Mouse (Mus musculus) ovary, postnatal 10 days (tissue): ENCODE measurements around the gene Zranb3.
"Not testable (repeated sequence)": the region's sequence is repeated elsewhere in the genome, so short reads cannot be mapped to it uniquely, and the experiment has no call there.

Experiments used
- DNase-seq: peaks from one replicate; pipeline ENCODE4 v3.0.0; 2022; ENCODE audit warnings: low spot score

Gene Zranb3

DNA sequence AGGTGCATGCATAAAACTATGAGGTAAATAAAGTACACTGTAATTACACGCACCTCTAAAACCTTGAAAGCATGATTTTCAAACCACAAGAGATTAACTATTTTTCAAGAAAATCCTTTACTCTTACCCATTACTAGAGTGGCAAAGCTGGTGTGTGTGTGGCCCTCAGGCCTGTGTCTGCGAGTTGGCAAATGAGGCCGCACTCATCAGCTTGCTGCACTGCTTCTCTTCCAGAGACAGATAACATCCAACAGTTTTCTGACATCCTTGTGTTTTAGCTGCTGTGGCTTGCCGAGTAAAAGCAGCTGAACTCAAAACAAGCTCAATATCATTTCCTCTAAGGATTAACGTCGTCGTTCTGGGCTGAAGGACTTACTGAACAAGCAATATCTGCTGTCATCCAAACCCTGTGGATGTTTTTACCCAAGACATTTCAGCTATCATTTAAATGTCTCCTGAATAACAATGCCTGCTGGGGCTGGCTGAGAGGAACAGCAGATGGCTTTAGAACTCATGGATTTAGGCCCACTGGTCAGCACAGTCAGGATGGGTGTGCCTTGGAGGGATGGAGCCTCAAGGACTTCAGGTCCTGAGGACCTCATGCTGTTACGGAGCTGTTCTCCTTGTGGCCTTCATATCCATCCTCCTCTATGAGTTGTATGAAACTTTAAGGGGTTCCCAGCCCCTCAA is 42.0 kb downstream of the Zranb3 start:
- DNase-seq: no peak

DNA sequence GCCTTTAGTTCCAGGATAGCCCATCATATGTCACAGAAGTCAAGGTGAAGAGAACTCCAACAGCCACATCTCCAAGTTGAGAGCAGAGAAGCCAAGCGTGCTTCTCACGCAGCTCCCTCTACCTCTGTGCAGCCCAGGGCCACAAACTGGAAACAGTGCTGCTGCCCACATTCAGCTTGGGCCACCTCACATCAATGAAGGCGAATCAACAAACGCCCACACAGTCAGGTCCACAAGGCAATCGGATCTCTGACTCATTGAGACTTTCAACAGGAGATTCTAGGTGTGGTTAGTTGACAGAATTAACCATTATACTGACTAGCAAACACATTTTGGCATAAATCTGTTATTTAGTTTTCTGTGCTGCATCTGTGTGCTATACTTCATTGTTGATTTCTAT is 44.2 kb downstream of the Zranb3 start:
- DNase-seq: no peak

DNA sequence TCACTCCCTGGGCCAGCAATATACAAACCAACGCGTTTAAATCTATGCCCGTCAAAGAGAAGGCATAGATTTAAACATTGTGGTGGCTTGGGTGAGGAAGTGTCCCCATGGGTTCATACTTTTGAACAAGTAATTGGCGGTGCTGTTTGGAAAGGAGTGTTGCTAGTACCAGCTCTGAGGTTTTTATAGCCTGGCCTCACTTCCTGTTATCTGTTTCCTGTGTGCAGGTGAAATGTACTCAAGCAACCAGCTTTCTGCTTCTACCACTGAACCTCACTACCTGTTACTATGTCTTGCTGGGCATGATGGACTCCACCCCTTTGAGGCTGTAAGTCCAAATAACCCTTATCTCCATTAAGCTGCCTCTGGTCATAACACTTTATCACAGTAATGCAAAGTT is 45.6 kb downstream of the Zranb3 start:
- DNase-seq: no peak

DNA sequence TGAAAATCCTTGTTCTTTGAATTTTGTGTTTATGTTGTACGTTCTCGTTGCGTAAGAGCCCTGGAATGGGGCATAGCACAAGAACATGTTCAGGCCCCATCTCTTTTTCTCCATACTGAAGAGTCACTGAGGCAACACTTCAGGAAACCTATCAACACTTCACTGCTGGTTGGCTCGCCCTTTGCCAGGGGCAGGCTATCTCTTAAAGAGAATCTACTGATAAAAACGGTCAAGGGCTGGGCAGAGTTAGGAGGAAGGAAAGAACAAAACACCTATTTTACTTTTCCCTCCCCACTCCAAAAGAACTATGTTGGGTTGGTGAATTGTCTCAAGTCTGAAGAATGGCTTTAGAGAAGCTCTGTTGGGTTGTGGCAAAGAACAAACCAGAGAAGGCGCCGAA is 55.9 kb downstream of the Zranb3 start:
- DNase-seq: no peak

DNA sequence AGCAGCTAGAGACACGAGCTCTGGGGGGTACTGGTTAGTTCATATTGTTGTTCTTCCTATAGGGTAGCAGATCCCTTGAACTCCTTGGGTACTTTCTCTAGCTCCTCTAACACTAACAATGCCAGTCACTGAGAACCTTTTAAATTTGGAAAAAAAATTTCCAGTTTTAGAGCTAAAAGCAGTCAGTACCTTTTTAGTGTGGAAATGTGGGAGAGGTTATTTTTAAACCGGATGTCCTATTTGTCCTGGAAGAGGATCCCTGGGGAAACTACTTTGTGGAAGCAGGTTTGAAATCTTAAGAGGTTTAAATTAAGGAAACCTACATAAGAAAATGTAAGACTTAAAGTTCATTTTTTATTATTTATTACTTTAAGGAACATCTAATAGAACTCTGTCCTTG is 56.4 kb downstream of the Zranb3 start:
- DNase-seq: no peak

DNA sequence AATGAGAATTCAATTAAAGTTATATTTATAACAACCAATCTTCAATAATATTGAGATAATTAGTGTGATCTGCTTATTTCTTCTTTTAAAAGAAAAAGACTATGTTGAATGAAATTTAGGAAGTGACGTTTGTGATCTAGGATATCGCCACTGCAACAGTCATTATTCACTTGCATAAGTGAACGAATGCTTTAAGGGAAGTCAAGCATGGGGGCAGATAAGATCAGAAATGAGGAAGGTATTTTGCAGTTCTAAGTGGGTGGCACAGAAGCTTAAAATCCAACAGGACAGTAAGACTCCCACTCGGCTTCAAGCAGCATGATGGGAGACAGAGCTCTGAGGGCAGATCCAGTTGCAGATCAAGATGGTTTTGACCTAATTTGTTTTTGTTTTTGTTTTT is 58.7 kb downstream of the Zranb3 start:
- no peak for DNase-seq

DNA sequence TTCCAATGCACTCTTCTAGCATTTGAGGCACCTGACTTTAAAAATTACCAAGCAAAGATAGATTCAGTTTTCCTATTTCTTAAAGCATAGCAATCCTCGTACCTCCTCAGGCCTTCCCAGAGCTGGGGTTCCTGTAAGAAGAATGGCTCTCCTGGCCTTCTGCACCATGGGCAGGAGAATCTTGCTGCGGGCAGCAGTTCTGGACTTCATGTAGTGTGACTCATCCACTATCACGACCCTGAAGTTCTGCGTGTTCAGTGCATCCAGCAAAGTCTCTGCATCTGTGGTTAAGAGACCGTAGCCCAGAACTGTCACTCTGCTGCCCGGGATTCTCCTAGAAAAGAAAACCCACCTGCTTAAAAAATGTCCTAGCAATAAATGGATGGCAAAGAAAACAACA is 66.6 kb downstream of the Zranb3 start:
- DNase-seq: no peak

DNA sequence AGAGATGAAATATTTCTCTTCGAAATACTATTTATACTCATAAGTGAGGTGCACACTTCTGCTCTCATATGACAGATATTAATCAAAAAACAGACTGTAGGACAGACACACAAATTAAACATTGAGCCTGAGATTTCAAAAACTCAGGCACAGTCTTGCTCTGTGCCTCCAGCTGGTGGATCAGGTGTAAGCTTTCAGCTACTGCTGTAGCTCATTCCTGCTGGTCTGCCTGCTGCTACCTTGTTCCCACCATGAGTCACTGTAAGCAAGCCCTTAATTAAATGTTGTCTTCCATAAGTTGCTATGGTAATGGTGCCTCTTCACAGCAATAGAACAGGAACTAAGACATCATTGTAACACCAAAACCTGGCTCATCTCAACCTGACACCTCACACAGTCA is 70.7 kb downstream of the Zranb3 start:
- DNase-seq: no peak

DNA sequence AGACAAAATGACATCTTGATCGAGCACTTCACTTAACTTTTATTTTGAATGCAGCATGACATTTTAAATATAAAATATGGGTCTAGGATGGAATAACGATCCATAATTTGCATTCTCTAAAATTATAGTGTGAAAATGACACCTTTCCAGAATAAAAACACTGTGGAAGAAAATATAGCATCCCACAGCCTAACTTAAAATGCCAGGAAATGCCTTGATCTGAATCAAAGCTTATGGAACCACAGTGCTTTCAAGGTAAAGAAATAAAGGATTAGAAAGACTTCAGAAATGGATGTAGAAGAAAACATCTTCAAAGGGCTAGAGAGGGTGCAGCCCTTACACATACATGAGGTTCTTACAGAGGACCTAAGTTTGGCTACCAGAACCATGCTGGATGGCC is 71.3 kb downstream of the Zranb3 start:
- DNase-seq: no peak

DNA sequence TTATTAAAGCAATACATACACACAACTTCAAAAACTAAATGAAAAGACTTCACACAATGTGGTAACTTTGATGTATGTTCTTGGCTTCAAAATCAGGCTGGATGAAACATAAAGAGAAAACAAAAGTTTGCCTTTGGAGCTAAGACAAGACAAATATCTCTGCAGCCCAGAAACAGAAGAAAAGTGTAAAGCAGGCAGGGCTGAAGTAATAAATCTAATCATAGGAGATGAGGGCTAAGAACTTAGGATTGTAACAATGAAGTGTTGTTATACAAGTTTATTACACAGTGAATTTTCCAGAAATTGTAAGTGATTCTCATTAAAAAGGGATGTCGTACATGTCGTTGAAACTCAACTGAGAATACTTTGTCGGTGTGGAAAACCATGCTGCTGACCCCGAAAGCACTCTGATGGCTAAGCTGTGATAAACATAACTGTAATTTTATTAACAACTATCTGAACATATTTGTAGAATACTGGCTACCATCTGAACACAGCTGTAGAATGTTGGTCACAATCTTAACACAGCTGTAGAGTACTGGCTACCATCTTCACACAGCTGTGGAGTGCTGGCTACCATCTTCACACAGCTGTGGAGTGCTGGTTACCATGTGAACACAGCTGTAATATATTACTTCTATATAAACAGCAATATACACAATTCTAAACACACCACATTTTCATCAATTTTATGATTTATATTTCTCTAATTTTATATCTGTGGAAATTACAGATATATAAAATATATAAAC is 78.3 kb downstream of the Zranb3 start:
- DNase-seq: no peak

DNA sequence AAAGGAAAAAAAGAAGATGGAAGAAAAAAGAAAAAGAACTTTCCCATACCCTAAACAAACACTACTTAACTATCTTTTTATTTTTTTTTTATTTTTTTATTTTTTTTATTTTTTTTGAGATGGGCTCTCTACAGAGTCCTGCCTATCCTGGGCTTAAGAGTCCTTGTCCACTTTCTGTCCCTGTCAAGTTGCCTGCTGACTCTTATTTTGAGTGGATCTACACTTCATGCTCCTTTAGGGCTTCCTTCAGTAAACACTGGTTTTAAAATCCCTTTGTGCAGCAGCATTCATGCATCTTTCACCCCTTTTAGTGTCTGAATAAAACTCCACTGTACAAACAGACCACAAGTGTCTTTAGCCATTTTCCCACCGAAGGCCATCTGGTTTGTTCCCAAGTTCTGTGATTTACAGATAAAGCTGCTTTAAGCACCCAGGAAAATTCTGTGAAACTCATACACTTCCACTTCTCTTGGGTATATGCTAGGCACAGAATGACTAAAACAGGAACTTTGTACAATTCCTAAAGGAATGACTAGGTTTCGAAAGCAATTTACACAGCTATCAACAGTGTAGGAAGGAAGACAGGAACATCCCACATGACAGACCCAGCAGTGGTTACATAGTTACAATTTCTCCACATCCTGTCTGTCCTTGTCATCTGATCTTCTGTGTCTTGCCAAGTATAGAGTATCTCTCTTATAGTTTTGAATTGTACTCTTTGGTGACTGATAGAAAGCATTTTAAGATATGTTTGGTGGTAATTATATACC is 82.7 kb downstream of the Zranb3 start:
- no peak for DNase-seq

DNA sequence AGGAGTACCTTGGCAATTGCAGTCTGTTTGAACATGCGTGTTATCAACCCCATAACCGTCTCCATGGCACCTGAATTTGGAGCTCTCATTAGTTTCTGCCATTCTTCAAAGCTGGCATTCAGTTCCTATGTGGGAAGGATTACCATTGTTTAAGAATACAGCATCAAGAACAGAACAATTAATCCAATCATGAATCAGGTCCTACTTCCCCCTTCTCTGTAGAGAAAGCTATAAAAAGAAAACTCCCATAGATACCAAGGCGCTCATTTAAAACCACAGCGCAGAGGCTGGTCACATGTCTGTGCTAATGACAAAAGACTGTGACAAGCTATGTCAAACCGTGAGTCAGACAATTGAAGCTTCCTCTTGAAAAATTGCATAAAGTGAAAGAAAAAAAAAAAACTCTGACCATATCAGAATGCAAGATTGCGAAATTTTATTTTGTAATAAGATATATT is 86.8 kb downstream of the Zranb3 start:
- DNase-seq: no peak

DNA sequence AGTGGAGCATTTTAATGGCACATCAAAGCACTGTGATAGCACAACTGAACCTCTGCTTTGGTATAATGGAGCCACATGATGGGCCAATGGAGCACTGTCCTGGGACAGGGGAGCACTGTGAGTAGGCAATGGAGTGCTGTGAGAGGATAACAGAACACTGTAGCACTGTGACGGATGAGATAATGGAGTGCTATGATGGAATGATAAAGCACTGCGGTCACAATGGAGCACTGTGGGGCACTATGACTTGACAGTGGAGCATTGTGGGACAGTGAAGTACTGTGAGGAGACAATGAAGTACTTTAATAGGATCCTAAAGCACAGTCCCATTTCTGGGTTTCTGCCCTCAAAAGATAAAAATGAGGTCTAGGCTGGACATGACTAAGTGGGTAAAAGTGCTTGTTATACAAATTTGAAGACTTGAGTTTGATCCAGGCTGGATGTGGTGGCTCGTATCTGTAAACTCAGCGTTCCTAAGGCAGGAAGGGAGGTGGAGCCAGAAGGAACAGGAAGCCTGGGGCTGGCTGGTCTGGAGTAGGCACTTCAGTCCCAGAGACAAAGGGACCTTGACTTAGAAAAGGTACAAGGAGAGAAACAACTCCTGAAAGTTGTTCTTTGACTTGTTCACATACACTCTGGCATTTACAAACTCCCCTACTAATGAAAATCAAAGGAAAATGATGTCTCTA is 89.0 kb downstream of the Zranb3 start:
- DNase-seq: no peak

DNA sequence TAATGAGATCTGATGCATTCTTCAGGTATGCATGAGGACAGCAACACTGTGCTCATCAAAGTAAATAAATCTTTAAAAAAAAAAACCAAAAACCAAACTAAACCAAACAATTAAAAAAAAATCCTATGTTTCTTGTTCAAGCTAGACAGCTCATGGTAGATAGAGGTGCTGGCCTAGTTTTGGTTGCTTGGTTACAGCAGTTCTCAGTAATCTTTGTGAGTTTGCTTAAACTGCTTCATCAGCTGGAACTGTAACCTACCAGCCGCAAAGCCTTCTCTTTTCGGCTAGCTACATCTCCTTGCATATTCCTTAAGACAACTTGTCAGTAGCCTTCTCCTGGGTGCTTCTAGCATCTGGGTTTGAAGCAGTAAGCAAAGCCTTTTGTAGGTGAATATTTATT is 93.1 kb downstream of the Zranb3 start:
- no peak for DNase-seq

DNA sequence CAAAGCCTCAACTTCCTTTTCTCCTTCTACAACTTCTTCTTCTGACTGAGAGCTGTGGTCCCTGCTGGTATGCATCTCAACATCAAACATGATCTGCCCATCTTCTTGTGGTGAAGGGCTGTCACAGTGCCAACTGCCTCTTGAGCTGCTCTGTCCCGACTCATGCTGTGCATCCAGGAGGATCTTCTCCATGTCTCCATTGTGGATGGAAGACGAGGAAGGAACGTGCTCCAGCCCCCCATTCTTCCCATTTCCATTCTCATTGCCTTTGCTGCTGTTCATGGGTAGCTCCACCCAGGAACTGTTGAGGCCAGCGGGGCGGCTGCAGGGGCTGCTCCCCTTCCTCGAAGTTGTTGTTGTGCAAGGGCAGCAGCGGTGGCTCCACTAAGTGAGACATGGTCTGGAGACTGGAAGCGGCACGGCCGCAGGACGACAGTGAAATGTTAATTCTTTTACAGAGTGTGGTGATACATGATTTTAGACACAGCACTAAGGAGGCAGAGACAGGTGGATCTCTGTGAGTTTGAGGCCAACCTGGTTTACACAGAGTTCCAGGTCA is 96.7 kb downstream of the Zranb3 start:
- DNase-seq: not testable (repeated sequence)

DNA sequence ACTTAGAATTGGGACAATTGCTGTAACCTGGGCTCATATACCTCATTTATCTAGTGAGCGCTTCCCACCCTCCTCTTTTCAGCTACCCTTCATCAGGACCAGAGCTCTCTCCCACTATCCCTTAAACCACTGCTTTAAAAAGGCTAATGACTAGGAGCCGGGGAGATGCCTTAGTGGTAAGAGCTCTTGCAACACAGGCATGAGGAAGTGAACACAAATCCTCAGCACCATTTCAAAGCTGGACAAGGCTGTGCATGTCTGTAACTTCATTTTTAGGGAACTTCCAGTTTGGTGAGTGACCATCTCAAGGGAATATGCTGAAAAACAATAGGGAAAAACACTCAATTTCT is 98.5 kb downstream of the Zranb3 start:
- DNase-seq: no peak

DNA sequence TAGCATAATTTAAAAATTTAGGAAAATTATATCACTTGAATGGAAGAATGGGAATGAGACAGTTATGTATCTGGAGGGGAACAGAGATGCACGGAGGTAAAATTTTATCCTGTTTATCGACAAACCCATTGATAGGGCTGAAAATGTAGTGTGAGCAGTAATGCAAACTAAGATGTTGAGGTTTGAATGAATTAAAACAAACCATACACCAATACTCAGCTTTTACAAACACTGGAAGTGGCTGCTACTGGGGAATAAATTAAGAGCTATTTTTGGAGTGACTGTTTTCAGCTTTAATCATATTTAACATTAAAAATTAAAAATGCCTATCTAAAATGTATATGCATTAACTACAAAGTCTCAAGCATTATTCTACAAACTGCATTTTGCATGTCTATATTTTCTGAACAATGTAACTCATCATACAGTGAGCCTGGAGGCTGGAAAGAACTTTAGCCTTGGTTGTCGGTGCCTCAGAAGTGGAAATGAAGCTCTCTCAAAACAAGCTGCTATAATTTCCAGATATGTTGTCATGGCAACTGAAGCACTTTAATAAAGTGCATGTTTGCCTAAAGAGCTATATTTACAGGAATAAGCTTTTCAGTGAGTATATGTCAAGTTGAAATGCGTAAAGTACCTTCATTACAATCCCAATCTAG is 99.0 kb downstream of the Zranb3 start:
- DNase-seq: no peak

DNA sequence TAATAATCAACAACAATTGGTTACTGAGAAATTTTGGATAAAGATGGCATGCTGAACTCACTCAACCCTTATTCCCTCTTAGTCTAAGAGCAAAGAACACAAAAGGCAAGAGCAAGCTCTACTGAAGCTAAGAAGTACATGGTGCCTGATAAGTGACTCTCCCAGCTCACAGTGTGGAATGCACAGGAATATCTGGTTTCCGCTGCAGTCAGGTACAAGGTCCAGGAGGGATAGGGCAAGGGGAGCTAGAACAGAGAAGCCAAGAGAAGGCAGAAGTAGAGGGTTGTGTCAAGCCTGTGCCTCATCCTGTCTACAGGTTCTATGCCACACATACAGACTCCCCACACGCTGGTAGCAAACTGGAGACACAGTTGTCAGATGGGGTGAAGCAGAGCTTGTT is 100.7 kb downstream of the Zranb3 start:
- no peak for DNase-seq

DNA sequence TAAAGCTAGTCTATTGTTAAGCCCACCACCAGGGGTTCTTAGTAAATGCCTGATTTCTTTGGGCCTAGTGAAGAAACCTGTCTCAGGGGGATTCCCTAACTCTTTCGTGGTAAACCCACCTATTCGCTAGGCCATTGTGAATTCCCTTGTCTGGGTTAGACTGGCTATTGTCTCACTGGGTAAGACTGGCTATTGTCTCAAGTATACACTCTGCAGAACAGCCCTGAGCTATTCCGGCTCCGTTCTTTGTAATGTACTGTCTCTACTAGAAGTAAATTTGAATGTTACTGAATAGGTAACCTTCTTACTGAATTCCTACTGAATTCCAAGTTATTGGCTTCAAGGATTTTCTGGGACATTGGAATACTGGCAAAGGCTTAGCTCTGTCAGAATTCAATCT is 101.9 kb downstream of the Zranb3 start:
- not testable (repeated sequence) for DNase-seq

DNA sequence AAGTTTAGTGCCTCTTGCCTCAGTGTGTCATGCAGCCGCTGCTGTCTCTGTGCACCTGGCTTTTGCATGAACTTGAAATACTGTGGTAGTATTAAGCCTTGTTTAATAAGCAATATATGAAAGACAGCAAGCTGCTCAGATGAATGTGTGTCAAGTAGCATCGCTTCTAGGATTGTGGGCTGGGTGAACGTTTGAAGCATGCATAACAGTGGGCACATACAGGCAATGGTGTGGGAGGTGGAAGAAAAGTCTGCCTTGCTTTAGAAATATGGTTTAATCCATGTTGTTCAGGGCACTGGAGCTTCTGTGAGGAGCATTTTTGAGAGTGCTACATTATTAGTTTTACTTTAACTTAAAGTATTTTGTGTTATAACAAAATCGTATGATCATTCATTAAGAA is 109.0 kb downstream of the Zranb3 start:
- DNase-seq: no peak

DNA sequence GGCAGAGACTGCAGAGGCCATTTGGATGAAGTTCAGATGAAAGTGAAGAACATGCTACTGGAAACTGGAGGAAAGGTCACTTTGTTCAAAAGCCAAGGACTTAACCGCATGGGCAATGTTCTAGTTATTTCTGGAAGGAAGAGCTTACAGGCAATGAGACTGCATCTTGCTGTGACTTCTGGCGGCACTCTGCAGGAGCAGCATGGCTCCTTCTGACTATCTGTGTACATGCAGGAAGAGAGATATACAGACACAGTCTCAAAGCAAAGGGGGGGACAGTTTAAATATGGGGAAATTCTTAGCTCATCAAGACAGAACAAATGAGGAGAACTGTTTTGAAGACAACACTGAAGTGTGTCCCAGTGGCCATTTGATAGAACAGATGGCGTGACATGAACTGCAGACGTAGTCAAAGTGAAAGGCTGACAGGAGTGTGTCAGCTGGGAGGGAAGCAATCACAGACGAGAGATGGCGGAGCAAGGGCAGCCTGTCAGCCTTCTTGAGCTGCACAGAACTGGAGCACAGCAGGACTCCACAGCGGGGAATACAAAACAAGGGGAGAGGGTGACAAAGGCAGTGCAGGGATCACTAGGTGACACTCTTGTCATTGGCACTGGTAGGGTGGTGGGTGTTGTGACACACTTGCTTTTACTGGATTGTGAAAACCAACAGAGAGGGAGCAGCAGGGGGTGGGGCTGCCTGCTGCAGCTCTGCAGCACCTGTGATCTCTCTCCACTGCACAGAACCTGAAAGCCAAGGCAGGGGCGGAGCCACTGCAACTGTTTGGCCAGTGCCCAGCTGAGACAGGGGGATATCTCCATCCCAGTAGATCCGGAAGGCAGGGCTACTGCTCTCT is 112.7 kb downstream of the Zranb3 start:
- DNase-seq: no peak
